Mouse (Mus musculus) olfactory bulb, adult 2 months (tissue): ENCODE measurements around the gene Saysd1. TPM values are rescaled to one million over a fixed set of nuclear protein-coding genes. Genes with fewer than 3 reads are reported as not detected.

Source experiments
- H3K27ac ChIP-seq: fragments of 200-500 bp; 2 replicates; pipeline ENCODE4 v1.5.1; 2012; ENCODE audit warnings: low read depth, low read length; ENCODE audit not compliant: insufficient read depth
- H3K4me1 ChIP-seq: fragments of 200-500 bp; 2 replicates; pipeline ENCODE4 v1.6.1; 2012; ENCODE audit warnings: low read length; ENCODE audit not compliant: control insufficient read depth, insufficient read depth
- H3K4me3 ChIP-seq: fragments of 200-500 bp; 2 replicates; pipeline ENCODE4 v1.5.1; 2012; ENCODE audit warnings: mild to moderate bottlenecking, low read depth, low read length, moderate library complexity; ENCODE audit not compliant: insufficient read depth
- CTCF ChIP-seq: fragments of 200-500 bp; IDR thresholded peaks from 2 replicates; pipeline ENCODE4 v1.5.1; 2012; ENCODE audit warnings: low read depth, mild to moderate bottlenecking, low read length, moderate library complexity; ENCODE audit not compliant: insufficient read depth
- POLR2A ChIP-seq: fragments of 200-500 bp; IDR thresholded peaks from 2 replicates; pipeline ENCODE4 v1.6.1; 2012; ENCODE audit warnings: mild to moderate bottlenecking, low read depth, low read length, moderate library complexity; ENCODE audit not compliant: insufficient read depth
- WGBS: fragments of 180-500 bp; shearing (Covaris S2); methylation state at CpG from one replicate; pipeline ENCODE4 v1.1.7; 2018; 5-methylcytosine and 5-hydroxymethylcytosine counted together
- polyA plus RNA-seq: library from polyadenylated mRNA; stranded (reverse); fragments of >200 nt; gene quantifications from 2 replicates; pipeline ENCODE4 v1.2.4, GENCODE M21; 2012; ENCODE audit warnings: low replicate concordance; ENCODE audit not compliant: missing spikeins, insufficient read depth, insufficient read length

Saysd1 gene
- polyA plus RNA-seq, 1 experiment, result not detected

GRCm38 (mm10) chr14:20127406-20128087 is 10.8 kb downstream of the Saysd1 start:
- Histone ChIP-seq H3K4me3 (no peak overlapping the region), H3K4me1 (no peaks in the 10 kb centered on the region), H3K27ac (no peak overlapping the region)
- TF ChIP-seq CTCF (no peak), POLR2A (no peak)
- WGBS, result 85% methylated on average over 15 of the region's 15 CpGs

- WGBS, result 77% methylated on average over 5 of the region's 5 CpGs
- H3K27ac ChIP-seq, result no peak overlapping the region
- TF ChIP-seq CTCF, result no peak
- no peak for TF ChIP-seq POLR2A
- H3K4me3 ChIP-seq, result no peak overlapping the region
- H3K4me1 ChIP-seq, result no peaks in the 10 kb centered on the region
Measured at GRCm38 (mm10) chr14:20120868-20121267, 17.5 kb downstream of the Saysd1 start.

- Histone ChIP-seq H3K4me3 (no peak overlapping the region), H3K4me1 (no peaks in the 10 kb centered on the region), H3K27ac (no peak overlapping the region)
- no peak for TF ChIP-seq POLR2A
- TF ChIP-seq CTCF, result no peak
- 92% methylated on average over 11 of the region's 11 CpGs for WGBS
Measured at GRCm38 (mm10) chr14:20120012-20120411, 18.3 kb downstream of the Saysd1 start.

- TF ChIP-seq CTCF (no peak), POLR2A (no peak)
- H3K4me1 ChIP-seq, result no peaks in the 10 kb centered on the region
- no peak overlapping the region for H3K27ac ChIP-seq
- no peak overlapping the region for H3K4me3 ChIP-seq
- 71% methylated on average over 9 of the region's 9 CpGs for WGBS
Measured at GRCm38 (mm10) chr14:20116149-20116605, 22.2 kb downstream of the Saysd1 start.

GRCm38 (mm10) chr14:20114951-20115350 is 23.4 kb downstream of the Saysd1 start:
- TF ChIP-seq CTCF (no peak), POLR2A (no peak)
- Histone ChIP-seq H3K4me1 (no peaks in the 10 kb centered on the region), H3K4me3 (no peak overlapping the region), H3K27ac (no peak overlapping the region)
- 92% methylated on average over 6 of the region's 6 CpGs for WGBS

- WGBS, result 6% methylated on average over 6 of the region's 6 CpGs
- Histone ChIP-seq H3K4me1 (no peaks in the 10 kb centered on the region), H3K4me3 (no peak overlapping the region), H3K27ac (no peak overlapping the region)
- TF ChIP-seq CTCF (peak; percentile 76), POLR2A (no peak)
Measured at GRCm38 (mm10) chr14:20113964-20114363, 24.4 kb downstream of the Saysd1 start.

- Histone ChIP-seq H3K4me1 (no peaks in the 10 kb centered on the region), H3K27ac (no peak overlapping the region), H3K4me3 (no peak overlapping the region)
- 69% methylated on average over 7 of the region's 7 CpGs for WGBS
- TF ChIP-seq CTCF, result no peak
- no peak for TF ChIP-seq POLR2A
Measured at GRCm38 (mm10) chr14:20113189-20113961, 25.0 kb downstream of the Saysd1 start.

GRCm38 (mm10) chr14:20112218-20112617 is 26.1 kb downstream of the Saysd1 start:
- H3K27ac ChIP-seq, result no peak overlapping the region
- WGBS, result 75% methylated on average over 3 of the region's 3 CpGs
- TF ChIP-seq POLR2A (no peak), CTCF (no peak)
- H3K4me1 ChIP-seq, result no peaks in the 10 kb centered on the region
- no peak overlapping the region for H3K4me3 ChIP-seq

GRCm38 (mm10) chr14:20110945-20111344 is 27.4 kb downstream of the Saysd1 start:
- Histone ChIP-seq H3K27ac (no peak overlapping the region), H3K4me1 (no peaks in the 10 kb centered on the region), H3K4me3 (no peak overlapping the region)
- 88% methylated on average over 1 of the region's 1 CpGs for WGBS
- TF ChIP-seq POLR2A, result no peak
- no peak for TF ChIP-seq CTCF

GRCm38 (mm10) chr14:20106271-20106670 is 32.1 kb downstream of the Saysd1 start:
- 90% methylated on average over 6 of the region's 6 CpGs for WGBS
- Histone ChIP-seq H3K27ac (no peak overlapping the region), H3K4me3 (no peak overlapping the region), H3K4me1 (no peaks in the 10 kb centered on the region)
- TF ChIP-seq POLR2A, result no peak
- TF ChIP-seq CTCF, result no peak
